Mouse (Mus musculus): ENCODE results near the gene Fnbp1.
A peak's percentile ranks its signal among the peaks of the same experiment; 100 is the strongest.

Gene Fnbp1

DNA sequence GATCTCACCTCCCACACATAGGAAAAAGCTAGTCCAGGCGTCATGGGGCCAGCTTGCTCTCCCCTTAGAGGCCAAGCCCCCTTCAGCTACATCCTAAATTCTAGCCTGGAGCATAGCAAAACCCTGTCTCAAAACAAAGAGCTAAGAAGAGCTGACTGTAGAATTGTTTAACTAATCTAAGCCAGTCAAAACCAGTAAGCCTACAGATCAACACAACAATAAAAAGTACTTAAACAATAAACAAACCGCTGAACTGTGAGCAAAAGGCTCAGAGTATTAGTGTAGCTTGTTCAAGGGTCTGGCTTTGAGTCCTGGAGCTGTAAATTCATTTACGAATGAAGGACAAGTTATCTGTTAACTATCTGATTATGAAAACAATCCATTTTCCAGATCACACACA lies 50.6 kb downstream of the Fnbp1 start:
- no peak for DNase-seq

GRCm38 (mm10) chr2:31089607-31090006 lies 52.2 kb downstream of the Fnbp1 start:
- no peak for DNase-seq

- DNase-seq: no peak
These were observed 52.9 kb downstream of the Fnbp1 start for GRCm38 (mm10) chr2:31088871-31089270.

DNA sequence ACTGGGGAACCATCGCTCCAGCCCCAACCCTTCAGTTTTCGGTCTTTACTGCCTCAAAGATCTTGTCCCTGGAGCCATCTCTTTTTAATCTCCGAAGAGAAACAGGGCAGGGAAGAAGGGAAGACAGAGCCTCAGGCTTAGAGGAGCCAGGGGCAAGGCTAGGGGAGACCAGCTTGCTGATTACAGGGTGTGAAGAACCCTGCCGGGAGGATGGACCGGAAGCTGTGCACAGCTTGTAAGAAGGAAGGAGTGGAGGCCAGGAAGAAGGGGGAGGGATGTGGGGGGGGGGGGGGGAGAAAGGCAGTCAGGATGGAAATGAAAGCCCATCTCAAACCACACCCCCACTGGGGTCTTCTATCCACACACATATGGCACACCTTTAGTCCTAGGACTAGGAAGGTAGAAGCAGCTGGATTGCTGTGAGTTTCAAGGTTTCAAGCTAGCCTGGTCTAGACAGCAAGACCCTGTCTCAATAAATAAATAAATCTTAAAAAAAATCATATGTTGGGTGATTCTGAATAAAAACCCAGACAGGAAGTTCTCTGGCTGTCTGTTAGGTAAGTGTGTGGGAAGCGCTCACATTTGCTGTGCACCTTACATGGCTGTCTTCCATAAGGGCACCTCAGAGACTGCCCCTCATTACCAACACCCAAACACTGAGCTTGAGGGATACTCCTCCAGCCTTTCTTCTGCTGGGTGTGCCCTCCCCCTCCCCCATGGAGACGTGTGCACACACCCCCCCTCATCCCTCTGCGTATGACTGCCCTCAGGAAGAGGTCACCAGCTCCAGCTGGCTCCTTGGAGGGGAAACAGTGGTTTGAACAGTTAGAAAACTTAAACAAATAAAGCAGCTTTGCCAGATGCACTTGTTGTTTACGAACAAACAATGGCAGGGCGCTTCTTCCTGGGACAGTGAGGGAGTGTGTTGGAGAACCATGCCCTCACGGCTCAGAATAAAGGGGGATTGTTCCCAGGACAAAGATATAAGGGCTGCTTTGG lies 53.8 kb downstream of the Fnbp1 start:
- DNase-seq: peak; percentile 73

- DNase-seq: no peak
These were observed 54.7 kb downstream of the Fnbp1 start for GRCm38 (mm10) chr2:31087085-31087484.

GRCm38 (mm10) chr2:31086543-31086942 lies 55.3 kb downstream of the Fnbp1 start:
- no peak for DNase-seq

- no peak for DNase-seq
These were observed 57.5 kb downstream of the Fnbp1 start for GRCm38 (mm10) chr2:31084169-31084850.

- DNase-seq: no peak
These were observed 58.4 kb downstream of the Fnbp1 start for GRCm38 (mm10) chr2:31083372-31083771.

DNA sequence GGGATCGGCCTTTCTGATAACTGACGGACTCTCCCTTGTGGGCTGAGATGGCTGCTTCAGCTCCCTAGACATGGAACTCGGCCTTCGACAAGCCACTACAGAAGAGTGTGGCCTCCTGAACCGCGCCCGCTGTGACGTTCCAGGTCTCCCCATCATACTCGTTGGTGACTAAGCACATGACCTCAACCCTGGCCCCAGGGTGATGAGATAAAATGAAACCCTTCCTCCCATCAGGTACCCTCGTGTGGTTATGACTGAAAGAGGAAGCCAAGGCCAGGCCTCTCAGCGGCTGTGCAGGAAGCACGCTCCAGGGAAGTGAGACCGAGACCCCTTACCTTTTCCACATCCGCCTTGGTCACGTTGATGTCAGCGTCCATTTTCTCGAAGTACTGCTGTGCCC lies 59.2 kb downstream of the Fnbp1 start:
- peak; percentile 71 for DNase-seq

DNA sequence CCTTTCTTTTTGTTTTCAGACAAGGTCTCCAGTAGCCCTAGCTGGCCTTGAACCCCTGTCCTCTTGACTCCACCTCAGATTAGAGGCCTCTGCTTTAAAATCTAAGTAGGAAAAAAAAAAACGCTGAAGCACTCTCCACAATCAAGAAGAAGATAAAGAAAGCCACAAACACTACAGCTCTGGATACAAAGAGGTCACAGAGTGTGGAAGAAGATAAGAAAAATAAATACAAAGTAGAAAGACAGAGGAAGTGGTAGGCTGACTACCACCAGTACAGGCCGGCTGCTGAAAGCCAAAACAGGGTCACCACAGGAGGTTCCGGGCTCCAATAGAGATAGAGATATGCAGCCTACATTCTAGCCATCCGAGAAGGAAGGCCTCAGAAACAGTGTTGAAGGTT lies 60.5 kb downstream of the Fnbp1 start:
- no peak for DNase-seq

- no peak for DNase-seq
These were observed 62.7 kb downstream of the Fnbp1 start for GRCm38 (mm10) chr2:31079117-31079516.

DNA sequence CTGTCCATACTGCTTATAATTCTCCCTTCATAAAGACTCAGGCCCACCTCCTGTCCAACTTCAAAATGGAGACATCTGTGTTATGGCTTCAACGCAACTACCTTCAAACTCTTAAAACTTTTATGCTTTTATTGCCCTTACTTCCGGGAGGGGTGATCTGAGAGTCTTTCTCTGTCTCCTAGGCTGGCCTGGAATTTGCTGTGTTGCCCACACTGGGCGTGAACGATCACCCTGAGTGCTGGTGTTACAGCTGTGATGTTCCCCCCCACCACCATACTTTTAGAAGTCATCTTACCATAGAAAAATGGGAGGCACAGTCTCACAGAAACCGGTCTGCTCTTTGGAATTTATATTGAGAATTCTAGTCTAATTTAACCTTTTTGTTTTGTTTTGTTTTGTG lies 64.2 kb downstream of the Fnbp1 start:
- no peak for DNase-seq

GRCm38 (mm10) chr2:31076351-31077140 lies 65.3 kb downstream of the Fnbp1 start:
- DNase-seq: no peak

DNA sequence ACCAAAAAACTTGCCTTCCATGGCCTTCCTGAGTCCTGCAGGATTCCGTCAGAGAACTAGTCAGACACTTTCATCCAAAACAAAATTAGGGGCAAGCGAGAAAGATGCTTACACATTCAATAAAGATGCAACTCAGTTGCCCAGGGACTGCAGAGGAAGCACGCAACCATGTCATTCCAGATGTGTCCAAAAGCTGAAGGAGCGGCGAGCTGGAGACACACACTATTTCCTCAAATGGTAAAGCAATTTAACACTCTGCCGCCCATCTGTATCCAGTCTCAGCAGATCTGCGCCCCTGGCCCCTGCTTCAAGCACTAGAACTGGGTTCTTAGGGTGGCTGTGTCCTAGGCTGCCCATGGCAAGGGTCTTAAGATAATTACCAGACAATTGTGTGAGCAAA lies 66.0 kb downstream of the Fnbp1 start:
- no peak for DNase-seq

DNA sequence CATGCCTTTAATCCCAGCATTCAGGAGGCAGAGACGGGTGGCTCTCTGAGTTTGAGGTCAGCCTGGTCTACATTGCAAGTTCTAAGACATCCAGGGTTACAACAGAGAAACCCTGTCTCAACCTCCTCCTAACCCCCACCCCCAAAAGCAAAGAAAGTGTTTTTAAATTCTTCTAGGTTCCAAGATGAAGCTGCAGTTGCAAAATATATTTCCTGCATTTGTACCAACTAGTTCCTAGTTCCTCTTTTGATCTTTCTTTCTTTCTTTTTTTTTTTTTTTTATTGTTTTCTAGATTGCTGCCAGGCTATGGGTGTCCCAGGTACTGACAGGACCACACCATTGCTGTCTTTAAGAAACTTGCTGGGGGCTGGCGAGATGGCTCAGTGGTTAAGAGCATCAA lies 66.6 kb downstream of the Fnbp1 start:
- DNase-seq: no peak

- no peak for DNase-seq
These were observed 72.3 kb downstream of the Fnbp1 start for GRCm38 (mm10) chr2:31069506-31069905.

GRCm38 (mm10) chr2:31069114-31069445 lies 72.7 kb downstream of the Fnbp1 start:
- DNase-seq: no peak

DNA sequence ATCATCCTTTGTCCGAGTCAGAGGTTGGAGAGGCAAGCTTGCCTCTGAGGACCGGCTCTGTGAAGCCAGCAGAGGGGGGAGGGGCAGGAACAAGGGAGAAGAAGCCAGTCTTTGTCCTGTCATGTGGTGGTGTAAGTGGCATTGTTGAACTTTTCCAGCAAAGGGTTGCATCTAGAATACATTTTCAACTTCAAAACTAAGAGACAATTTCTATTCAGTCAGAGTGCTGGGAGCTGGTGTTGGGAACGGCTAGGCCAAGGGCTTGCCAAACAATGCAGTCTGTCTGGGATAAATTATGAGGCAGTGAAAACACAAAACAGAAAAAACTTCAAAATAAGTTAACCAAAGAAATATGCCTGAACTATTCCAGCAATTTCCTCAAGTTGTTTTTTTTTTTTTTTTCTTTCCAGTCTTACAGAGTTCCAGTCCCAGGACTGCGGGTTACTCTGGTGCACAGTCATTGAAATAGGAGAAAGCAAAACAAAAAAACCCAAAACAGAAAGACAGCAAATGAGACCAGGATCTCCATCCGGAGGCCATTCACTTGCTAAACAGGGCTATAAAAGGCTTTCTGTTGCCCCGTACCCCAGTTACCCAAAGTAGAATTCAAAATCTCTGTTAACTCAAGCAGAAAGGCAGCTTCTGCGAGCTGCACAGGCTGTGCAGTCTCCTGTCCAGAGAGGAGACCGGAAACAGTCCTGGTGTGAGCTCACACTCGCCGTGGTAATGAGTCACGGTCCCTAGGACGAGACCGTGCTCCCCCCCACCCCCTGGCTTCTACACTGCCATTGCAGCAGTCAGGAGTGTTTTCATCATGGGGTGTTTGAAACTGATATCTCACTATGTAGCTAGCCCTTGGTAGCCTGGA lies 73.3 kb downstream of the Fnbp1 start:
- DNase-seq: no peak

DNA sequence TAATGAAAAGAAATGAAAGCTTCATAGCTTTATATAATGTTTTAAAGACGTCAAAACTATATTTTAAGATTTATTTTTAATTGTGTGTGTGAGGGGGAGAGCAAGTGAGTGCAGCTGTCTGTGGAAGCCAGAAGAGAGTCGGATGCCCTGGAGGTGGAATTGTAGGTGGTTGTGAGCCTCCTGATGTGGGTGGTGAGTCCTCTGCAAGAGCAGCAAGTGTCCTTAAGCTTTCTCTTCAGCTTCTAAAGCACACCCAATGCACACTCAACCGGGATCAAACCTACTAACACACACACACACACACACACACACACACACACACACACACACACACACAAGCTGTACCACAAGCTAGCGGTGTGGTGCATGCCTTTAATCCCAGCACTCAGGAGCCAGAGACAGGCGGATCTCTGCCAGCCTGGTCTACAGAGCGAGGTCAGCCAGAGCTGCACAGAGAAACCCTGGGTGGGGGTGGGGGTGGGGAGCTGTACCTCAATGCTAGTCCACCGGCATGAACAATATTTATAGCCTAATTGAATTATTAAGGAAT lies 74.0 kb downstream of the Fnbp1 start:
- no peak for DNase-seq

GRCm38 (mm10) chr2:31067059-31067595 lies 74.7 kb downstream of the Fnbp1 start:
- no peak for DNase-seq

GRCm38 (mm10) chr2:31066019-31066789 lies 75.6 kb downstream of the Fnbp1 start:
- DNase-seq: no peak

Measured in lung, postnatal 36 days (tissue).